Mouse (Mus musculus): ENCODE results near the gene Olfr603. TPM values are rescaled to one million over a fixed set of nuclear protein-coding genes. Genes with fewer than 3 reads are reported as not detected.
"Not testable (repeated sequence)": the region's sequence is repeated elsewhere in the genome, so short reads cannot be mapped to it uniquely, and the experiment has no call there.

The Olfr603 gene
- polyA plus RNA-seq (2015; fragmentation: Nextera tagmentation; extraction: Ambion mirVana), result not detected in 2 replicates

DNA sequence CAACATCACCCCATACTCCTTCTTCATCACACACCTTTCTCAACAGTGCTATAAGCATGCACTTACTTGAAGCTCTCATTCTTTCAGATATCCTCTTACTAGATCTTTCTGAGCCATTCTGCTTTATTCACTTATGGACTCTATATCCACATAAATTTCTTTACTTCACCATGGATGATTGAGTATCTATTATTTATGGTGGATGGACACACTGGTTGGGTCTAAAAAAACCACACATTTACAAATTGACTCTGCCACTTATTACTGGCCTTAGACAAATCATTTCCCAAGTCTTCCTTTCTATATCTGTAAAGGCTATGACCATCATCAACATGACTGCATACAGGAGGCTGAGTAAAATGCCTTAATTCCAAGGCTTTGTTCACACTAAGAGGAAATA is at the start of gene Olfr603:
Gene Olfr603, minus strand, starts transcription at position 101 of the 400 bp plus-strand sequence.
- Histone ChIP-seq H3K9ac (replicated peaks; ENCODE audit: low read depth, low read length) (no peak within 1 kb of the TSS), H3K4me3 (replicated peaks; ENCODE audit: low read length) (no peak within 1 kb of the TSS), H3K4me2 (ENCODE audit: low read length) (no peak within 1 kb of the TSS), H3K4me1 (replicated peaks; ENCODE audit: control insufficient read depth, insufficient read depth, low read length) (no peaks in the 10 kb centered on the region), H3K27ac (ENCODE audit: low read length) (no peak within 1 kb of the TSS), H3K27me3 (replicated peaks; ENCODE audit: control insufficient read depth, insufficient read depth, low read length) (no peaks in the 10 kb centered on the region), H3K36me3 (ENCODE audit: control insufficient read depth, insufficient read depth) (no peaks in the 10 kb centered on the region), H3K9me3 (ENCODE audit: control insufficient read depth, low read length) (no peaks in the 10 kb centered on the region)
- ATAC-seq, result no peak

- not testable (repeated sequence) for H3K9ac ChIP-seq (replicated peaks; ENCODE audit: low read depth, low read length); H3K4me2 ChIP-seq (ENCODE audit: low read length); H3K27me3 ChIP-seq (replicated peaks; ENCODE audit: control insufficient read depth, insufficient read depth, low read length); H3K9me3 ChIP-seq (ENCODE audit: control insufficient read depth, low read length); H3K4me3 ChIP-seq (replicated peaks; ENCODE audit: low read length); H3K36me3 ChIP-seq (ENCODE audit: control insufficient read depth, insufficient read depth); H3K27ac ChIP-seq (ENCODE audit: low read length); H3K4me1 ChIP-seq (replicated peaks; ENCODE audit: control insufficient read depth, insufficient read depth, low read length); ATAC-seq
- 67% methylated on average over 1 of the region's 1 CpGs for WGBS
Observed at GRCm38 (mm10) chr7:103414772-103415171, 28.8 kb upstream of the Olfr603 start, which contains the start of gene Usp17lc. Usp17lc (plus strand) TSS chr7:103415072.

DNA sequence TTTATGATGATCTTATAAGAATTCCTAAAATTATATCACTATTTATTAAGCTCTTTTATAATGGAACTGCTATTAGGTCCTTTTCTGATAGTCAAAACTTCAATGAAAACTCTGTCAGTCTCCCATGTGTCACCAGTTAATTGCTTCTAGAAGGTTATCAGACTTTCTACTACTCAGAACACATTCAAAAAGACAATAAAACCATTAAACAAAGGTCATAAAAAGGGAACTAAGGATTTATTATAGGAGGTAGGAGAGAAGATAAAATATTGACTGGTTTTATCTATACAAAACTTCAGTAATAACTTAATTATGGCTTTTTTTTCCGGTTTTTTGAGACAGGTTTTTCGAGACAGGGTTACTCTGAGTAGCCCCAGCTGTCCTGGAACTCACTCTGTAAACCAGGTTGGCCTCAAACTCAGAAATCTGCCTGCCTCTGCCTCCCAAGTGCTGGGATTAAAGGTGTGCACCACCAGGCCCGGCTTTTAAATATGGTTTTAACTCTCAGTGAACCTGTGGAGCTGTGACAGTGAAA is 20.6 kb upstream of the Olfr603 start:
- H3K4me2 ChIP-seq (ENCODE audit: low read length); H3K27ac ChIP-seq (ENCODE audit: low read length); H3K27me3 ChIP-seq (replicated peaks; ENCODE audit: control insufficient read depth, insufficient read depth, low read length); ATAC-seq; H3K4me1 ChIP-seq (replicated peaks; ENCODE audit: control insufficient read depth, insufficient read depth, low read length); H3K9me3 ChIP-seq (ENCODE audit: control insufficient read depth, low read length); H3K4me3 ChIP-seq (replicated peaks; ENCODE audit: low read length); H3K36me3 ChIP-seq (ENCODE audit: control insufficient read depth, insufficient read depth); H3K9ac ChIP-seq (replicated peaks; ENCODE audit: low read depth, low read length): not testable (repeated sequence)
- WGBS, result 84% methylated on average over 3 of the region's 3 CpGs

GRCm38 (mm10) chr7:103398981-103399380 is 13.0 kb upstream of the Olfr603 start:
- Histone ChIP-seq H3K9me3 (ENCODE audit: control insufficient read depth, low read length) (no peaks in the 10 kb centered on the region), H3K27ac (ENCODE audit: low read length) (no peak overlapping the region), H3K4me3 (replicated peaks; ENCODE audit: low read length) (no peak overlapping the region), H3K4me2 (ENCODE audit: low read length) (no peak overlapping the region), H3K4me1 (replicated peaks; ENCODE audit: control insufficient read depth, insufficient read depth, low read length) (no peaks in the 10 kb centered on the region), H3K9ac (replicated peaks; ENCODE audit: low read depth, low read length) (no peak overlapping the region), H3K27me3 (replicated peaks; ENCODE audit: control insufficient read depth, insufficient read depth, low read length) (no peaks in the 10 kb centered on the region), H3K36me3 (ENCODE audit: control insufficient read depth, insufficient read depth) (no peaks in the 10 kb centered on the region)
- no peak for ATAC-seq
- WGBS, result 3% methylated on average over 1 of the region's 1 CpGs

- Histone ChIP-seq H3K9me3 (ENCODE audit: control insufficient read depth, low read length) (no peaks in the 10 kb centered on the region), H3K4me2 (ENCODE audit: low read length) (no peak overlapping the region), H3K4me1 (replicated peaks; ENCODE audit: control insufficient read depth, insufficient read depth, low read length) (no peaks in the 10 kb centered on the region), H3K27me3 (replicated peaks; ENCODE audit: control insufficient read depth, insufficient read depth, low read length) (no peaks in the 10 kb centered on the region), H3K36me3 (ENCODE audit: control insufficient read depth, insufficient read depth) (no peaks in the 10 kb centered on the region), H3K9ac (replicated peaks; ENCODE audit: low read depth, low read length) (no peak overlapping the region), H3K27ac (ENCODE audit: low read length) (no peak overlapping the region), H3K4me3 (replicated peaks; ENCODE audit: low read length) (no peak overlapping the region)
- ATAC-seq, result no peak
Observed at GRCm38 (mm10) chr7:103397758-103398157, 11.8 kb upstream of the Olfr603 start.

GRCm38 (mm10) chr7:103362555-103362954 is 23.4 kb downstream of the Olfr603 start, which contains the start of gene Olfr601:
Olfr601 (minus strand) TSS chr7:103362655.
- H3K4me2 ChIP-seq (ENCODE audit: low read length), result no peak within 1 kb of the TSS
- no peaks in the 10 kb centered on the region for H3K9me3 ChIP-seq (ENCODE audit: control insufficient read depth, low read length)
- H3K4me1 ChIP-seq (replicated peaks; ENCODE audit: control insufficient read depth, insufficient read depth, low read length), result no peaks in the 10 kb centered on the region
- H3K36me3 ChIP-seq (ENCODE audit: control insufficient read depth, insufficient read depth), result no peaks in the 10 kb centered on the region
- H3K27ac ChIP-seq (ENCODE audit: low read length), result no peak within 1 kb of the TSS
- no peak for ATAC-seq
- 80% methylated on average over 1 of the region's 1 CpGs for WGBS
- H3K9ac ChIP-seq (replicated peaks; ENCODE audit: low read depth, low read length), result no peak within 1 kb of the TSS
- no peak within 1 kb of the TSS for H3K4me3 ChIP-seq (replicated peaks; ENCODE audit: low read length)
- H3K27me3 ChIP-seq (replicated peaks; ENCODE audit: control insufficient read depth, insufficient read depth, low read length), result no peaks in the 10 kb centered on the region

DNA sequence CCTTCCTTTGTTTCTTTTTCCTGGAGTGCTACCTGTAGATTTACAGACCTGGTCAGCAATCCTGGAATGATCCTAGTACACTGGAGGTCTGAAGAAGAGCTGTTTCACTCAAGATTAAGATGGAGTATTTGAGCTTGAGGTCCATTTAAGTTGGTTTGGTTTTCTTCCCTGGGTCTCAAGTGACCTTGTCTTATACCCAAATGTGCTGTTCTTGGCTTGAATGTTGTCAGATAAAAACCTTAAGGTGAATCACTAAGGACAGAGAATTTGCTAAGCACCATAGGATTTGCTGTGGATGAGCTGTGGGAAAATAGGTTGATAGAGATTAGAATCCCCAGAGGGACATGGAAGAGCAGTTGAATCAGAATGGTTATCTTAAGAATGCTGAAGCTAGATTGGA is 36.4 kb downstream of the Olfr603 start, which contains the start of gene Olfr600:
Gene Olfr600, minus strand, starts transcription at position 101 of the 400 bp plus-strand sequence.
- Histone ChIP-seq H3K27ac (ENCODE audit: low read length) (no peak within 1 kb of the TSS), H3K4me1 (replicated peaks; ENCODE audit: control insufficient read depth, insufficient read depth, low read length) (no peaks in the 10 kb centered on the region), H3K9ac (replicated peaks; ENCODE audit: low read depth, low read length) (no peak within 1 kb of the TSS), H3K9me3 (ENCODE audit: control insufficient read depth, low read length) (no peaks in the 10 kb centered on the region), H3K36me3 (ENCODE audit: control insufficient read depth, insufficient read depth) (no peaks in the 10 kb centered on the region), H3K27me3 (replicated peaks; ENCODE audit: control insufficient read depth, insufficient read depth, low read length) (no peaks in the 10 kb centered on the region), H3K4me2 (ENCODE audit: low read length) (no peak within 1 kb of the TSS), H3K4me3 (replicated peaks; ENCODE audit: low read length) (no peak within 1 kb of the TSS)
- no peak for ATAC-seq

- 91% methylated on average over 1 of the region's 1 CpGs for WGBS
- Histone ChIP-seq H3K9ac (replicated peaks; ENCODE audit: low read depth, low read length) (no peak within 1 kb of the TSS), H3K27me3 (replicated peaks; ENCODE audit: control insufficient read depth, insufficient read depth, low read length) (no peaks in the 10 kb centered on the region), H3K27ac (ENCODE audit: low read length) (no peak within 1 kb of the TSS), H3K4me2 (ENCODE audit: low read length) (no peak within 1 kb of the TSS), H3K4me1 (replicated peaks; ENCODE audit: control insufficient read depth, insufficient read depth, low read length) (no peaks in the 10 kb centered on the region), H3K36me3 (ENCODE audit: control insufficient read depth, insufficient read depth) (no peaks in the 10 kb centered on the region), H3K4me3 (replicated peaks; ENCODE audit: low read length) (no peak within 1 kb of the TSS), H3K9me3 (ENCODE audit: control insufficient read depth, low read length) (no peaks in the 10 kb centered on the region)
- no peak for ATAC-seq
Observed at GRCm38 (mm10) chr7:103335617-103336016, 50.4 kb downstream of the Olfr603 start, which contains the start of gene Olfr599. Olfr599 (plus strand) TSS chr7:103335917.
